Mouse (Mus musculus) heart, embryonic 10.5 days (tissue): ENCODE results near the gene Gmpr2. TPM values are rescaled to one million over a fixed set of nuclear protein-coding genes. Genes with fewer than 3 reads are reported as not detected.

Source experiments
- DNase-seq: peaks from one replicate; pipeline ENCODE4 v3.0.0-alpha.2; 2017; ENCODE audit warnings: low spot score
- H3K27ac ChIP-seq: fragments of 300-500 bp; sonication (generic); 2 replicates; pipeline ENCODE4 v1.5.1; 2016; ENCODE audit warnings: mild to moderate bottlenecking
- H3K27me3 ChIP-seq: fragments of 300-500 bp; sonication (generic); 2 replicates; pipeline ENCODE4 v1.6.1; 2016; ENCODE audit warnings: mild to moderate bottlenecking; ENCODE audit not compliant: poor library complexity, insufficient read depth, severe bottlenecking
- H3K36me3 ChIP-seq: fragments of 300-500 bp; sonication (generic); 2 replicates; pipeline ENCODE4 v1.6.1; 2016; ENCODE audit warnings: mild to moderate bottlenecking, moderate library complexity
- H3K4me1 ChIP-seq: fragments of 300-500 bp; sonication (generic); 2 replicates; pipeline ENCODE4 v1.6.1; 2016; ENCODE audit warnings: mild to moderate bottlenecking
- H3K4me3 ChIP-seq: fragments of 300-500 bp; sonication (generic); 2 replicates; pipeline ENCODE4 v1.5.1; 2016; ENCODE audit warnings: mild to moderate bottlenecking, moderate library complexity
- H3K9me3 ChIP-seq: fragments of 300-500 bp; sonication (generic); 2 replicates; pipeline ENCODE4 v1.6.1; 2016; ENCODE audit warnings: mild to moderate bottlenecking, moderate library complexity
- WGBS: fragments of 180-500 bp; shearing (Covaris S2); methylation state at CpG from one replicate; pipeline ENCODE4 v1.1.7; 2016; 5-methylcytosine and 5-hydroxymethylcytosine counted together
- polyA plus RNA-seq: library from polyadenylated mRNA; unstranded; fragments of >200 nt; fragmentation: Nextera tagmentation; extraction: Ambion mirVana; gene quantifications from 2 replicates; pipeline ENCODE4 v1.2.1, GENCODE M21; 2016

Gmpr2 gene
- polyA plus RNA-seq, 1 experiment from 2014 or later = 58.8 TPM

DNA sequence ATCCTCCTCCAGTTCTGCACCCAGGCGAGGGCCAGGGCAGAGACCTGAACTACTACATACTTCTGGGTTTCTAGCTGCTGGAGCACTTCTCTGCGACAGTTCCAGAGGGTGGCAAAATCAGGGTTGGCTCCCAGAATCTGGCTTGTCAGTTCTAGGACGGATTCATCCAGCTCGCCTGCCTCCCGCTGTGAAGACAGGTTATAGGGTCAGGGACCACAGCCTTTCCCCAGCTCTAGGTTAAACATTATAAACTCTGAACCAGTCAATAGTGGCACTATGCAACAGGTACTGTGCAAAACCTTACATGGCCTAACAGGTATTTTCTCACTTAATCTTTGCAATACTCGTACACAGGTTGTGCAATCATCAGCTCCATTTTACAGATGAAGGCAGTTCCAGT, 49.3 kb downstream of the Gmpr2 start:
- peaks cover 16% of the 10 kb centered on the region for H3K4me1 ChIP-seq
- no peaks in the 10 kb centered on the region for H3K27me3 ChIP-seq
- H3K9me3 ChIP-seq = no peaks in the 10 kb centered on the region
- peaks cover 42% of the 10 kb centered on the region for H3K36me3 ChIP-seq
- peak overlapping the region; percentile 88 for H3K4me3 ChIP-seq
- H3K27ac ChIP-seq = peak overlapping the region; percentile 95; the same call in 1 of the 2 replicates
- DNase-seq = no peak
- 83% methylated on average over 6 of the region's 6 CpGs for WGBS

DNA sequence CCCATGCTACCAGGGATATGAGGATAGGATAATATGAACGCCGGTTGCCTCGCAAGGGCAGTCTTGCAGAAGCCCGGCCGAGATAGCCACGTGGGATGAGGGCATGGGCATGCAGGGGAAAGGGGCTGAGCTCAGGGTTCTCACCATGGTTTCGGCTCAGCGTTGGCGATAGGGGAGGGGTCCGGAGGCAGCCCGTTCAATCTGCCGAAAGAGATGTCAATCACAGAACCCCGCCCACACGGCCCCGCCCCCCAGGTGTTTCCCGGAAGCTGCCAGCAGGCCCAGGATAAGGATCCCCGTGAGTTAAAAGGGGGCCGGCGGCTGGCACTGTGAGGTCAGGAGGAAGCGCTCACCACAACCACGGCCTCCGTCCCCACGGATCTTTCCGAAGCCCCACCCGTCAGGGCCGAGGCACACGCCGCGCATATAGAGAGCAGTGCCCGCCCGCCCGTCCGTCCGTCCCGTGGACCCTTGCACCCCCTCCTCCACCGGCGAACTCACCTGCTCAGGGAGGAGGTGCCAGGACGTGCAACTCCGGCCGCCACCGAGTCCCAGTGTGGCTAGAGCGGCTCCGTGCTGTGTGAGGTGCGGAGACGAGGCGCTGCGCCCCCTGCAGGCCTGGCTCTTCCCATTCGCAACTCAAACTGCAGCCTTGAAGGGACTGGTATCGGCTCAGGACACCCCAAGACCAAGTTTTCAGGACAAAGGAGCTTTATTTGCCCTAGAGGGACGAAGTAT, 50.1 kb downstream of the Gmpr2 start, which contains the start of gene Rabggta:
Gene Rabggta (minus strand): TSS at position 564 of the 738 bp plus-strand sequence.
- WGBS = under 1% methylated on average over 50 of the region's 50 CpGs
- DNase-seq = peak; percentile 97
- peak within 1 kb of the TSS; percentile 95 for H3K27ac ChIP-seq

DNA sequence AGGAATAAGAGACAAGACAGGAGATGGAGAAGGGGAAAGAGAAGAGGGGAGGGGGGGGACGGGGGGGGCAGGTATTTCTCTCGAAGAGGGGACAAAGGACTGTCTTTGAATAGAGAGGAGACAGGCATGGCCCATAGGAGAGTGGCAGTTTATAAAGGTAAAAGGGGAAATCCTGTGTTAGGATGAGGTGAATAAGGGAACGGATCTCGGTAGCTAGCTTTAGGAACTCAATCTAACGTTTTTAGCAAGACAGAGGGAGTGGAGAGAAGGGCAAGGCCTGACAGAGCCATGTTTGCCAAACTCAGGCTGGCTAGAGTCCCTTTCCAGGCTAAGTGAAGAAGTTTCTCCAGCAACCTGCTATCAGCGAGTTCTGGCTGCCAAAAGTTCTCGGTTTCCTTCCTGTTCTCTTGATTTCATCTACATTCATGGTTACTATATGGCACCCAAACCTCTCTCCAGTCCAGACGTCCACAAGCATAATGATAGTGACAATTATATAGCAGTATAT, 50.8 kb downstream of the Gmpr2 start:
- H3K27me3 ChIP-seq = no peaks in the 10 kb centered on the region
- peaks cover 16% of the 10 kb centered on the region for H3K4me1 ChIP-seq
- DNase-seq = no peak
- peak overlapping the region; percentile 95 for H3K27ac ChIP-seq
- 49% methylated on average over 8 of the region's 8 CpGs for WGBS
- no peaks in the 10 kb centered on the region for H3K9me3 ChIP-seq
- peak overlapping the region; percentile 88 for H3K4me3 ChIP-seq
- peaks cover 30% of the 10 kb centered on the region for H3K36me3 ChIP-seq

More for the DNA sequence above, 50.1 kb downstream of the Gmpr2 start, which contains the start of gene Rabggta:
- H3K27me3 ChIP-seq = no peaks in the 10 kb centered on the region
- H3K9me3 ChIP-seq = no peaks in the 10 kb centered on the region
- peak within 1 kb of the TSS; percentile 88 for H3K4me3 ChIP-seq
- peaks cover 16% of the 10 kb centered on the region for H3K4me1 ChIP-seq
- H3K36me3 ChIP-seq = peaks cover 36% of the 10 kb centered on the region

DNA sequence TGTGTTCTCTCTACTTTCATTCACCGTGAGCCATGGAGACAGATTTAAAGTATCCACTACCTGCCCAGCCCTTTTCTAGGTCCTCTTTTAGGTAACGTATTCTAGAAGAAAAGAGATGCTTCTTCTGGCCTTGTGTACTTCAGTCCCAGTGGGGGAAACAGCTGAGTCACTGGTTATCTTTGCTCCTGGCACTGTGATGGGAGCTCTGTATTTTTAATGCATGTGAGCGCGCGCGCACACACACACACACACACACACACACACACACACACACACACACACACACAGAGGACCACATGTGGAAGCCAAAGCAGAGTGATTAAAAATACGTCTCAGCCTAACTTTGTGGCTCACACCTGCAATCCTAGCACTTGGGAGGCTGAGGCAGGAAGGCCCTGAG, 51.7 kb downstream of the Gmpr2 start:
- H3K4me3 ChIP-seq = no peak overlapping the region
- 0 out of 2 replicates have a peak, but pooled peaks cover 4% of the 10 kb centered on the region for H3K27me3 ChIP-seq
- no peak for DNase-seq
- no peaks in the 10 kb centered on the region for H3K9me3 ChIP-seq
- peaks cover 16% of the 10 kb centered on the region for H3K4me1 ChIP-seq
- H3K36me3 ChIP-seq = peaks cover 22% of the 10 kb centered on the region
- H3K27ac ChIP-seq = no peak overlapping the region
- 90% methylated on average over 7 of the region's 7 CpGs for WGBS

DNA sequence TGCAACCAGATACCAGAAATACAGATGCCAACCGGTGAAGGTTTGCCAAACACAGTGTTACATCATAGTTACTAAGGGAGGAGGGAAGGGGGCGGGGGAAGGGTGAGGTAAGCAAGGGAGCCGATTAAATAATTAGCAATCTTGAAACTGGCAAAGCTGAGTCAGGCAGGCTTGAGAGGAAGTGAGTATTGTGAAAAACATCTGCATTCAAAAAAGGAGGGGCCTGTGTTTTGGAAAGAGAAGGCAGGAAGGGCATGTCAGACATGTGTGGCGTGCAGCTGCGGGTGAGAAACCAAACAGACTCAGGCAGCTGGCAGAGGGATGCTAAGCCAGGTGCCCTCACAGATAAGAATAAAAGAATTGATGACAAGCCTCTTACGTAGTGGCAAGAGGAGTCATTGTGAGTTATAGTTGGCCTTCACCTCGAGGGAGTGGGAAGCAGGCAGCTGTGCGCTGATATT, 52.7 kb downstream of the Gmpr2 start:
- Histone ChIP-seq H3K27me3 (0 out of 2 replicates have a peak, but pooled peaks cover 5% of the 10 kb centered on the region), H3K27ac (no peak overlapping the region), H3K9me3 (no peaks in the 10 kb centered on the region), H3K4me3 (no peak overlapping the region), H3K4me1 (peaks cover 16% of the 10 kb centered on the region), H3K36me3 (peaks cover 12% of the 10 kb centered on the region; the same call in 1 of the 2 replicates)
- WGBS = 50% methylated on average over 8 of the region's 8 CpGs
- DNase-seq = no peak

DNA sequence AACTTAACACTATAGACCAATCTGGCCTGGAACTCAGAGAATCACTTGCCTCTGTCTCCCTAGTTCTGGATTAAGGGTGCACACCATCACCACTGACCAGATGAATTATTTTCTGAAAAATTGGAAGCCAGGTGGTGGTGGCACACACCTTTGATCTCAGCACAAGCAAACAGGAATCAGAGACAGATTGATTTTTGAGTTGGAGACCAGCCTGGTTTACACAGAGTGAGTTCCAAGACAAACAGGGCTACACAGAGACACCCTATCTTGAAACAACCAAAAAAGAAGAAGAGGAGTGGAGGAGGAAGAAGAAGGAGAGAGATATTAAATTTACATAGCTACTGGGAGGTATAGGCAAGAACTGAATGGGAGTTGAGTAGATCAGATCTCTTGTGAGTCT, 54.5 kb downstream of the Gmpr2 start:
- Histone ChIP-seq H3K9me3 (no peaks in the 10 kb centered on the region), H3K4me3 (no peak overlapping the region), H3K27ac (no peak overlapping the region), H3K4me1 (peaks cover 9% of the 10 kb centered on the region), H3K27me3 (0 out of 2 replicates have a peak, but pooled peaks cover 17% of the 10 kb centered on the region), H3K36me3 (no peaks in the 10 kb centered on the region)
- no peak for DNase-seq

DNA sequence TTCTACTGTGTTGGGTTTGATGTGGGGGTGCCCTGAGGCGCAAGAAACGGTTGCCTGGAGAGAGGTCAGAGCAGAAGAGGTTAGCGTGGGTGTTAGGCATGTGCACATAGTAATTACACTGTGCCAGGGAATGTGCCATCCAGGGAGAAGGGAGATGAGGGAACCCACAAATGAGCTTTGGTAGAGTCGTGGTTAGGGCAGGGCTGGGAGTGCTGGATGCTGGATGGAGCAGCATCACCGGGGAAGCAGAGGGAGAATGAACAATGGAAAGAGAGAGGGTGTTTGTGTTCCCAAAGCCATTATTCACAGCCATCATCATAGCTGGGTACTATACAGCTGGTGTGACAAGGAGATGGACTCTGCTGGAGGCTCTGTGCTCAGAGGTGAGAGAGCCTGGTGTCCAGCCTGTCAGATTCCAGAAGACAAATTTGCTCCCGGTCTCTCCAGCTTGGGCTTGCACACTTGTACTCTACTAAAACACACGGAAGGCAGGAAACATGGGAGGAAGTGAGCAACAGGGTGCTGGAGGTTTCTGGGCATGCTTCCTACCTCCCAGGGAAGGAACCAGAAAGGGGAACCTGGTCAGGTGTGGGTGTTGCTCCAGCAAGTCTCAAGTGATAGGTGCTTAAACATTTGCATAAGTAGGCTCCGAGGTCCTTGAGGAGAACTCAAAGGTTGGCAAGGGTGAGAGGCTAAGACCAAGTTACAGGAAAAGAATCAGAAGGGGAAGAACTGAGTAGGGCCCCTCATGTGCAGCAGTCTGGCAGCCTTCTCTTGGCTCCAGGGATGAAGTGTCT, 56.3 kb downstream of the Gmpr2 start:
- Histone ChIP-seq H3K27ac (no peak overlapping the region), H3K4me3 (no peak overlapping the region), H3K4me1 (no peaks in the 10 kb centered on the region), H3K27me3 (0 out of 2 replicates have a peak, but pooled peaks cover 17% of the 10 kb centered on the region), H3K9me3 (no peaks in the 10 kb centered on the region), H3K36me3 (no peaks in the 10 kb centered on the region)
- 69% methylated on average over 8 of the region's 8 CpGs for WGBS
- peak; percentile 66 for DNase-seq

Other genes with a start within 250 kb of the Gmpr2 start
- gene Dhrs4, start 193.2 kb upstream of the Gmpr2 start, polyA plus RNA-seq = 62.6 and 85.5 TPM in 2 replicates
- gene Carmil3, start 181.3 kb upstream of the Gmpr2 start, polyA plus RNA-seq = 1.5 and 3.3 TPM in 2 replicates
- 0.36 and 0.41 TPM in 2 replicates for gene Cpne6, start 161.5 kb upstream of the Gmpr2 start, polyA plus RNA-seq
- gene Nrl, start 147.0 kb upstream of the Gmpr2 start, polyA plus RNA-seq = not detected in 2 replicates
- gene Pck2, start 131.7 kb upstream of the Gmpr2 start, polyA plus RNA-seq = 31.5 and 32.5 TPM in 2 replicates
- gene Dcaf11, start 111.9 kb upstream of the Gmpr2 start, polyA plus RNA-seq = 69.9 and 75.2 TPM in 2 replicates
- 1.3 TPM in 1 of 2 replicates, not detected in the other for gene A730061H03Rik, start 111.5 kb upstream of the Gmpr2 start, polyA plus RNA-seq
- gene Fitm1, start 96.3 kb upstream of the Gmpr2 start, polyA plus RNA-seq = 74.6 and 136 TPM in 2 replicates
- 173 and 196 TPM in 2 replicates for gene Psme1, start 93.8 kb upstream of the Gmpr2 start, polyA plus RNA-seq
- gene Emc9, start 86.6 kb upstream of the Gmpr2 start, polyA plus RNA-seq = 17.1 and 22.1 TPM in 2 replicates
- gene Psme2, start 80.8 kb upstream of the Gmpr2 start, polyA plus RNA-seq = 188 and 205 TPM in 2 replicates
- 14.4 and 21.9 TPM in 2 replicates for gene Rnf31, start 80.2 kb upstream of the Gmpr2 start, polyA plus RNA-seq
- gene Irf9, start 68.4 kb upstream of the Gmpr2 start, polyA plus RNA-seq = 5.9 and 7.4 TPM in 2 replicates
- 13.7 and 17.6 TPM in 2 replicates for gene Rec8, start 53.9 kb upstream of the Gmpr2 start, polyA plus RNA-seq
- 103 and 108 TPM in 2 replicates for gene Ipo4, start 36.0 kb upstream of the Gmpr2 start, polyA plus RNA-seq
- gene Gm49378, start 34.0 kb upstream of the Gmpr2 start, polyA plus RNA-seq = 2.3 and 3.1 TPM in 2 replicates
- gene Tm9sf1, start 28.1 kb upstream of the Gmpr2 start, polyA plus RNA-seq = 91.6 and 96.4 TPM in 2 replicates
- 0.27 and 0.57 TPM in 2 replicates for gene Tssk4, start 21.8 kb upstream of the Gmpr2 start, polyA plus RNA-seq
- 71.6 and 79.7 TPM in 2 replicates for gene Mdp1, start 11.4 kb upstream of the Gmpr2 start, polyA plus RNA-seq
- 543 and 573 TPM in 2 replicates for gene Nedd8, start 183 bp downstream of the Gmpr2 start, polyA plus RNA-seq
- 44.4 and 50.4 TPM in 2 replicates for gene Tinf2, start 9.9 kb downstream of the Gmpr2 start, polyA plus RNA-seq
- gene Tgm1, start 42.0 kb downstream of the Gmpr2 start, polyA plus RNA-seq = 0.46 and 1.6 TPM in 2 replicates
- gene Rabggta, start 50.3 kb downstream of the Gmpr2 start, polyA plus RNA-seq = 25.1 and 29.4 TPM in 2 replicates
- gene Dhrs1, start 73.7 kb downstream of the Gmpr2 start, polyA plus RNA-seq = 59.7 and 60.5 TPM in 2 replicates
- gene Nop9, start 73.8 kb downstream of the Gmpr2 start, polyA plus RNA-seq = 33.2 and 49.1 TPM in 2 replicates
- gene Cideb, start 86.5 kb downstream of the Gmpr2 start, polyA plus RNA-seq = 1.4 and 2.0 TPM in 2 replicates
- gene Ltb4r2, start 89.5 kb downstream of the Gmpr2 start, polyA plus RNA-seq = 0.44 and 1.1 TPM in 2 replicates
- 0.53 and 0.79 TPM in 2 replicates for gene Ltb4r1, start 94.0 kb downstream of the Gmpr2 start, polyA plus RNA-seq
- 14.5 and 18.1 TPM in 2 replicates for gene Adcy4, start 112.2 kb downstream of the Gmpr2 start, polyA plus RNA-seq
- gene Ripk3, start 116.9 kb downstream of the Gmpr2 start, polyA plus RNA-seq = 20.0 and 32.0 TPM in 2 replicates
- gene Nfatc4, start 151.2 kb downstream of the Gmpr2 start, polyA plus RNA-seq = 15.4 and 35.8 TPM in 2 replicates
- gene Nynrin, start 182.1 kb downstream of the Gmpr2 start, polyA plus RNA-seq = 27.1 and 32.7 TPM in 2 replicates
- 0.12 and 0.30 TPM in 2 replicates for gene Cbln3, start 212.5 kb downstream of the Gmpr2 start, polyA plus RNA-seq
- 18.2 and 23.2 TPM in 2 replicates for gene Khnyn, start 213.0 kb downstream of the Gmpr2 start, polyA plus RNA-seq
- gene Sdr39u1, start 228.4 kb downstream of the Gmpr2 start, polyA plus RNA-seq = 42.4 and 50.3 TPM in 2 replicates